Mouse (Mus musculus) CD4-positive naive resting alpha-beta T cell, adult 57 days (primary cell): ENCODE data around the gene Olfr727. TPM values are rescaled to one million over a fixed set of nuclear protein-coding genes. Genes with fewer than 3 reads are reported as not detected.

Experiments
- total RNA-seq: library from RNA; stranded (reverse); gene quantifications from one replicate; pipeline ENCODE4 v1.2.4, GENCODE M21; 2023

Olfr727 gene
- not detected for total RNA-seq

DNA sequence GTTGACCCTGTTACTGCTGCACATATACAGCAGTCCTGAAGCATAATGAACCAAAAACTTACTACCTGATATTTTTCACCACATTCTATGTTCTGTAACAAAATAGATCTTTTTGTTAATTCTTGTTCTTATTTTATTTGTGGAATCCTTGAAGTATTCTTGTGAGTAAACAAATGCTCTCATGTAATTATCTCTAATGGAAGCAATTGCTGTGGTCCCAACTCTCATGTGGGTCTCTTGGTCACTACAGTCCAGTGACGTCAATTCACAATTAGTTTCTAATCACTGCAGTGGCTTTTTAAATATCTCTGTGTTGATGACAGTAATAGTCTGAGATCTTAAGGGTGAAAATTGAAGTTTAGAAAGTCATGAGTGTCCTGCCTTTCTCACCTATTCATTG lies at the start of gene Olfr727:
Gene Olfr727, plus strand, starts transcription at position 301 of the 400 bp plus-strand sequence.

DNA sequence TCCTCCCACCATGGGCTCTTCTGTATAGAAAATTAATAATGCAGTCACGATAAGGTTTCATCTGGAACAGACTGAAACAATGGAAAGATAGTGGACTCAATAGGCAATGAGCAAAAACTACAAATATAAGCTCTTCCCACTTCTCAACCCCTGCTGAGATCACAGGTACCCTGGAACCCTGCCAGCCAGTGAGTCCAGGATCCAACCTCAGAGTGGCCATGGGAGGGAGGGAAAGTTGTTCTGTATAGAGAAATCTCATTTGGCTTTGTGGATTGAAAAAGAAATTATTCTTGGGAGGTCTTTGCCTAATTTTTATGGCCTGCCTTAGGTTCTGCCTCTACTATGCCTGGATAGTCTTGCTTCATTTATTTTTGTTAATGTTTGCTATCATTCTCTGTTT lies 32.1 kb upstream of the Olfr727 start, which contains the start of gene Olfr726:
Gene Olfr726, minus strand, starts transcription at position 101 of the 400 bp plus-strand sequence.

DNA sequence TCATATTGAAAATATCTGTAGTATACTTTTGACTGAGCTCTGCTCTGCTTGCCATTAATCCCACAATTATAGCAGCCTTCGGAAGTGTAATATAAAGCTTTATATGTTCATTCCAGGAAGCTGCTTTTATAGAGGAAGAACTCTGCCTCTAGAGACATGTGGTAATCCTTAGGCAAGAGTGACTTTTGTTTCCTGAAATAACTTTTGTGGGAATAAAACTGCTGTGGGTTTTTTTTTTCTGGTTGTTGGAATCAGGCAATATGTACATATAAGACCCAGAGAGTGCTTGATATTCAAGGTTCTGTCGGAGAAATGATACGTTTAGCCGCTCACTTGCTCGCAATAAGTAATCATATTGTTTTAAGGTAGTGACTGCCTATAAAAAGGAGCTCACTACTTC lies 19.6 kb downstream of the Olfr727 start, which contains the start of gene Olfr728:
Gene Olfr728, minus strand, starts transcription at position 101 of the 400 bp plus-strand sequence.

DNA sequence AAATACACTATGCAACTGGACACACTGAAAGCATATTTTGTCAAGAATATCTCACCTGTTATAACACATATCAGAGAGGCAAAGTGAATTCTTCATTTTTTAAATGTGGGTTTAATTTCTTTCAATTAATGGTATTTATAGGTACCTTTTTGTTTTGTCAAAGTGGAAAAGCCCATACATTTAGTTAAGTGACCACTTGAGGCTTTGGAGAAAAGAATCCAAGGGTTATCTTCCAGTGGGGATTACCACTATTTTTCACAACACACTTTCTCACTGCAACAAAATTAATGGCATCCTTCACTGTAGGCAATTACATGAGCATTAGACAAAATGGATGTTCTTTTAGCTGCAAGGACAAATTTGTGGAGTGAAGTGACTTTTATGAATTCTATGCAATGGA lies 29.8 kb downstream of the Olfr727 start, which contains the start of gene Olfr729:
Gene Olfr729, minus strand, starts transcription at position 101 of the 400 bp plus-strand sequence.

Other genes starting within 250 kb of the Olfr727 start
- not detected for gene Olfr722, start 221.2 kb upstream of the Olfr727 start, total RNA-seq
- not detected for gene Olfr723, start 191.4 kb upstream of the Olfr727 start, total RNA-seq
- not detected for gene Olfr724, start 159.9 kb upstream of the Olfr727 start, total RNA-seq
- not detected for gene Olfr725, start 82.8 kb upstream of the Olfr727 start, total RNA-seq
- gene Olfr726, start 32.2 kb upstream of the Olfr727 start, total RNA-seq: not detected
- gene Olfr728, start 19.5 kb downstream of the Olfr727 start, total RNA-seq: not detected
- gene Olfr729, start 29.7 kb downstream of the Olfr727 start, total RNA-seq: not detected
- gene Olfr730, start 65.0 kb downstream of the Olfr727 start, total RNA-seq: not detected
- gene Olfr731, start 118.7 kb downstream of the Olfr727 start, total RNA-seq: not detected
- not detected for gene Olfr732, start 161.0 kb downstream of the Olfr727 start, total RNA-seq
- not detected for gene Olfr733, start 178.3 kb downstream of the Olfr727 start, total RNA-seq
- gene Olfr734, start 203.6 kb downstream of the Olfr727 start, total RNA-seq: not detected
- not detected for gene Olfr735, start 225.7 kb downstream of the Olfr727 start, total RNA-seq
- 0.24 TPM for gene Tlr11, start 234.7 kb downstream of the Olfr727 start, total RNA-seq